Mouse (Mus musculus): Measurements from ENCODE around the gene Zc2hc1c. TPM values are rescaled to one million over a fixed set of nuclear protein-coding genes. Genes with fewer than 3 reads are reported as not detected.
"Not testable (repeated sequence)": the region's sequence is repeated elsewhere in the genome, so short reads cannot be mapped to it uniquely, and the experiment has no call there.

Zc2hc1c gene
- polyA plus RNA-seq, 1 experiment = 1.2 TPM

GRCm38 (mm10) chr12:85280845-85281651 is 7.3 kb upstream of the Zc2hc1c start:
- Histone ChIP-seq H3K4me3 (ENCODE audit: insufficient read depth, low read length) (peak overlapping the region; percentile 82; the same call in 1 of the 2 replicates), H3K4me1 (ENCODE audit: control insufficient read depth, insufficient read depth, low read length) (peaks cover 2% of the 10 kb centered on the region), H3K27ac (ENCODE audit: insufficient read depth, low read length) (no peak overlapping the region)
- TF ChIP-seq CTCF (IDR thresholded peaks at IDR 0.05; ENCODE audit: extremely low read depth, insufficient read depth, low read length) (no peak), POLR2A (IDR thresholded peaks at IDR 0.05; ENCODE audit: extremely low read depth, insufficient read depth, low read length) (no peak)

- not testable (repeated sequence) for H3K27ac ChIP-seq (ENCODE audit: insufficient read depth, low read length)
Observed at GRCm38 (mm10) chr12:85281756-85282155, 6.6 kb upstream of the Zc2hc1c start.

GRCm38 (mm10) chr12:85284331-85284730 is 4.1 kb upstream of the Zc2hc1c start:
- H3K27ac ChIP-seq (ENCODE audit: insufficient read depth, low read length) = no peak overlapping the region
- no peak overlapping the region for H3K4me3 ChIP-seq (ENCODE audit: insufficient read depth, low read length)
- TF ChIP-seq CTCF (IDR thresholded peaks at IDR 0.05; ENCODE audit: extremely low read depth, insufficient read depth, low read length) (no peak), POLR2A (IDR thresholded peaks at IDR 0.05; ENCODE audit: extremely low read depth, insufficient read depth, low read length) (no peak)
- H3K4me1 ChIP-seq (ENCODE audit: control insufficient read depth, insufficient read depth, low read length) = peaks cover 3% of the 10 kb centered on the region

More at GRCm38 (mm10) chr12:85281756-85282155, 6.6 kb upstream of the Zc2hc1c start:
- H3K4me3 ChIP-seq (ENCODE audit: insufficient read depth, low read length); H3K4me1 ChIP-seq (ENCODE audit: control insufficient read depth, insufficient read depth, low read length): not testable (repeated sequence)

- no peak for TF ChIP-seq POLR2A (IDR thresholded peaks at IDR 0.05; ENCODE audit: extremely low read depth, insufficient read depth, low read length)
- no peak for TF ChIP-seq CTCF (IDR thresholded peaks at IDR 0.05; ENCODE audit: extremely low read depth, insufficient read depth, low read length)
- H3K27ac ChIP-seq (ENCODE audit: insufficient read depth, low read length) = no peak overlapping the region
- no peak overlapping the region for H3K4me3 ChIP-seq (ENCODE audit: insufficient read depth, low read length)
- peaks cover 2% of the 10 kb centered on the region; the same call in 1 of the 2 replicates for H3K4me1 ChIP-seq (ENCODE audit: control insufficient read depth, insufficient read depth, low read length)
Observed at GRCm38 (mm10) chr12:85284996-85285395, 3.4 kb upstream of the Zc2hc1c start.

- no peak overlapping the region for H3K27ac ChIP-seq (ENCODE audit: insufficient read depth, low read length)
- TF ChIP-seq POLR2A (IDR thresholded peaks at IDR 0.05; ENCODE audit: extremely low read depth, insufficient read depth, low read length) (no peak), CTCF (IDR thresholded peaks at IDR 0.05; ENCODE audit: extremely low read depth, insufficient read depth, low read length) (peak; percentile 41)
- peaks cover 2% of the 10 kb centered on the region; the same call in 1 of the 2 replicates for H3K4me1 ChIP-seq (ENCODE audit: control insufficient read depth, insufficient read depth, low read length)
- H3K4me3 ChIP-seq (ENCODE audit: insufficient read depth, low read length) = no peak overlapping the region
Observed at GRCm38 (mm10) chr12:85286941-85287340, 1.4 kb upstream of the Zc2hc1c start.

- Histone ChIP-seq H3K4me3 (ENCODE audit: insufficient read depth, low read length) (peak within 1 kb of the TSS; percentile 45), H3K27ac (ENCODE audit: insufficient read depth, low read length) (no peak within 1 kb of the TSS), H3K4me1 (ENCODE audit: control insufficient read depth, insufficient read depth, low read length) (peaks cover 2% of the 10 kb centered on the region; the same call in 1 of the 2 replicates)
- TF ChIP-seq CTCF (IDR thresholded peaks at IDR 0.05; ENCODE audit: extremely low read depth, insufficient read depth, low read length) (no peak), POLR2A (IDR thresholded peaks at IDR 0.05; ENCODE audit: extremely low read depth, insufficient read depth, low read length) (no peak)
Observed at GRCm38 (mm10) chr12:85287809-85288485, 444 bp upstream of the Zc2hc1c start, which contains the start of gene Acyp1. Acyp1 (minus strand) TSS chr12:85288438.

- H3K27ac ChIP-seq (ENCODE audit: insufficient read depth, low read length) = no peak overlapping the region
- TF ChIP-seq CTCF (IDR thresholded peaks at IDR 0.05; ENCODE audit: extremely low read depth, insufficient read depth, low read length) (no peak), POLR2A (IDR thresholded peaks at IDR 0.05; ENCODE audit: extremely low read depth, insufficient read depth, low read length) (no peak)
Observed at GRCm38 (mm10) chr12:85289157-85290000, 988 bp downstream of the Zc2hc1c start.

GRCm38 (mm10) chr12:85290633-85291032 is 2.2 kb downstream of the Zc2hc1c start:
- peaks cover 2% of the 10 kb centered on the region; the same call in 1 of the 2 replicates for H3K4me1 ChIP-seq (ENCODE audit: control insufficient read depth, insufficient read depth, low read length)
- no peak overlapping the region for H3K27ac ChIP-seq (ENCODE audit: insufficient read depth, low read length)
- H3K4me3 ChIP-seq (ENCODE audit: insufficient read depth, low read length) = no peak overlapping the region
- TF ChIP-seq CTCF (IDR thresholded peaks at IDR 0.05; ENCODE audit: extremely low read depth, insufficient read depth, low read length) (no peak), POLR2A (IDR thresholded peaks at IDR 0.05; ENCODE audit: extremely low read depth, insufficient read depth, low read length) (no peak)

More at GRCm38 (mm10) chr12:85289157-85290000, 988 bp downstream of the Zc2hc1c start:
- peaks cover 2% of the 10 kb centered on the region; the same call in 1 of the 2 replicates for H3K4me1 ChIP-seq (ENCODE audit: control insufficient read depth, insufficient read depth, low read length)
- H3K4me3 ChIP-seq (ENCODE audit: insufficient read depth, low read length) = peak overlapping the region; percentile 45

GRCm38 (mm10) chr12:85291541-85291940 is 3.1 kb downstream of the Zc2hc1c start:
- peaks cover 2% of the 10 kb centered on the region; the same call in 1 of the 2 replicates for H3K4me1 ChIP-seq (ENCODE audit: control insufficient read depth, insufficient read depth, low read length)
- TF ChIP-seq POLR2A (IDR thresholded peaks at IDR 0.05; ENCODE audit: extremely low read depth, insufficient read depth, low read length) (no peak), CTCF (IDR thresholded peaks at IDR 0.05; ENCODE audit: extremely low read depth, insufficient read depth, low read length) (no peak)
- no peak overlapping the region for H3K4me3 ChIP-seq (ENCODE audit: insufficient read depth, low read length)
- no peak overlapping the region for H3K27ac ChIP-seq (ENCODE audit: insufficient read depth, low read length)
